In the genomic region with DNA sequence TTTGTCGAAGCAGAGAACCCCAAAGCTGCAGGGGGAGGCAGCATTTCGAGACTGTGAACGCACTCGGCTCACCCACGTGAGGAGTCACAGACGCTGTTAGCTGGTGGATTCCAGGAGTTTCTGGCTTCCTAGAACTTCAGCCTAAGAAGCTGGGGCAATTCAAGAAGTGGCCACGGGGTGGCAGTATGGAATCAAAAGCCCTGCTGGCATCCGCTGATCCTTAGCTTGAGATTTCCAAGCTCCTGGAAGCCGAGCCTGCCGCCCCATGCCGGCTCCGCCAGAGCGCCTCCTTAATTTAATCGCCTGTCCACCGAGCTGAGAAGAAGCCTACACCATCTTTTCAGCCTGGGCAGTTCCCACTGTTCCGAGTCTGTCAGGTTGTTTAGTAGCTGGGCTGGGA, we compare ENCODE assay signal across 8 mouse cellular contexts.
DNase-seq lines count a peak whose midpoint lies in the region; ATAC-seq and TF ChIP-seq lines count a peak whose summit lies in the region.

No protein-coding gene starts in this region.

- TF ChIP-seq CTCF in bone marrow, adult 2 months (IDR thresholded peaks at IDR 0.05; ENCODE audit: control insufficient read depth, insufficient read depth, low read length): peak; percentile 64

- H3K36me3 ChIP-seq in embryonic facial prominence, embryonic 15.5 days: no peaks in the 10 kb centered on the region
- no peaks in the 10 kb centered on the region for H3K36me3 ChIP-seq in limb, embryonic 13.5 days

- H3K4me1 ChIP-seq in bone marrow, adult 2 months (ENCODE audit: control insufficient read depth, insufficient read depth, low read length): no peaks in the 10 kb centered on the region
- peaks cover 14% of the 10 kb centered on the region for H3K4me1 ChIP-seq in embryonic facial prominence, embryonic 15.5 days
- H3K4me1 ChIP-seq in limb, embryonic 13.5 days: peaks cover 24% of the 10 kb centered on the region

- peak overlapping the region; percentile 12; the same call in 1 of the 2 replicates for H3K4me2 ChIP-seq in embryonic facial prominence, embryonic 15.5 days (replicated peaks)
- H3K4me2 ChIP-seq in limb, embryonic 13.5 days (replicated peaks): peak overlapping the region; percentile 38

- WGBS in bone marrow, adult 2 months: 5% methylated on average over 16 of the region's 16 CpGs
- 2% methylated on average over 16 of the region's 16 CpGs for WGBS in embryonic facial prominence, embryonic 15.5 days
- WGBS in limb, embryonic 13.5 days: 1% methylated on average over 16 of the region's 16 CpGs

- no peak for ATAC-seq in embryonic facial prominence, embryonic 15.5 days (ENCODE audit: insufficient number of reproducible peaks, low FRiP score, low TSS enrichment, low read depth)
- peak; percentile 66; the same call in 1 of the 2 replicates for ATAC-seq in limb, embryonic 13.5 days (ENCODE audit: low FRiP score, low read depth)
- ATAC-seq in monocyte, adult 5-6 weeks (replicated peaks; ENCODE audit: insufficient number of reproducible peaks, low FRiP score, low TSS enrichment, poor library complexity, severe bottlenecking): peak; percentile 85

- no peak overlapping the region for H3K4me3 ChIP-seq in bone marrow, adult 2 months (replicated peaks; ENCODE audit: control insufficient read depth, low read depth, low read length)
- H3K4me3 ChIP-seq in embryonic facial prominence, embryonic 15.5 days (replicated peaks): no peak overlapping the region
- H3K4me3 ChIP-seq in limb, embryonic 13.5 days: 0 out of 2 replicates have a peak overlapping the region, but pooled peaks have one; percentile 5

- TF ChIP-seq POLR2A in bone marrow, adult 2 months (IDR thresholded peaks at IDR 0.05; ENCODE audit: borderline replicate concordance, control insufficient read depth, low read depth, low read length): no peak

- H3K9ac ChIP-seq in embryonic facial prominence, embryonic 15.5 days: no peak overlapping the region
- no peak overlapping the region for H3K9ac ChIP-seq in limb, embryonic 13.5 days

- DNase-seq in 416B (ENCODE audit: low read depth): peak; percentile 76
- DNase-seq in heart, adult 9 months (ENCODE audit: low spot score in 2 of 2): peak; percentile 75 to 89
- DNase-seq in kidney, adult 9 months: peak; percentile 94
- peak; percentile 33 to 36 for DNase-seq in spleen, postnatal 36 days (ENCODE audit: low spot score in 2 of 2)

- H3K27me3 ChIP-seq in embryonic facial prominence, embryonic 15.5 days: peaks cover 3% of the 10 kb centered on the region
- H3K27me3 ChIP-seq in limb, embryonic 13.5 days: peaks cover 39% of the 10 kb centered on the region

- H3K9me3 ChIP-seq in embryonic facial prominence, embryonic 15.5 days (replicated peaks): no peaks in the 10 kb centered on the region
- H3K9me3 ChIP-seq in limb, embryonic 13.5 days: no peaks in the 10 kb centered on the region

- no peak overlapping the region for H3K27ac ChIP-seq in bone marrow, adult 2 months (ENCODE audit: control insufficient read depth, insufficient read depth, low read depth, low read length, poor library complexity)
- no peak overlapping the region for H3K27ac ChIP-seq in embryonic facial prominence, embryonic 15.5 days (replicated peaks)
- H3K27ac ChIP-seq in limb, embryonic 13.5 days: no peak overlapping the region

Comparison
In these comparisons a context has a peak if more than half of its experiments do, and no peak if none do; other contexts are left out.
1. DNase-seq: peak in every context shown above with its lines; median percentile 94 in kidney, adult 9 months; 82 in heart, adult 9 months; 76 in 416B; 34 in spleen, postnatal 36 days.